Mouse (Mus musculus) lung, embryonic 16.5 days (tissue): ENCODE results near the gene Slc35f2. TPM values are rescaled to one million over a fixed set of nuclear protein-coding genes. Genes with fewer than 3 reads are reported as not detected.

Source experiments
- ATAC-seq: fragments of 200-750 bp; cut with Nextera tagmentation; 2 replicates; pipeline ENCODE4 v1.8.0; 2017; ENCODE audit warnings: low read depth, mild to moderate bottlenecking, moderate library complexity
- H3K27ac ChIP-seq: fragments of 300-500 bp; sonication (generic); 2 replicates; pipeline ENCODE4 v1.5.1; 2014; ENCODE audit warnings: mild to moderate bottlenecking, control low read depth, low read length
- H3K27me3 ChIP-seq: fragments of 300-500 bp; sonication (generic); 2 replicates; pipeline ENCODE4 v1.6.1; 2014; ENCODE audit warnings: low read depth, low read length, mixed read lengths; ENCODE audit not compliant: control insufficient read depth, insufficient read depth
- H3K36me3 ChIP-seq: fragments of 300-500 bp; sonication (generic); 2 replicates; pipeline ENCODE4 v1.6.1; 2014; ENCODE audit warnings: low read length; ENCODE audit not compliant: control insufficient read depth, insufficient read depth
- H3K4me1 ChIP-seq: fragments of 300-500 bp; sonication (generic); replicated peaks from 2 replicates; pipeline ENCODE4 v1.6.1; 2014; ENCODE audit warnings: low read length, mixed read lengths; ENCODE audit not compliant: control insufficient read depth, insufficient read depth
- H3K4me2 ChIP-seq: fragments of 300-500 bp; sonication (generic); 2 replicates; pipeline ENCODE4 v1.6.1; 2014; ENCODE audit warnings: low read depth, low read length, control low read depth
- H3K4me3 ChIP-seq: fragments of 300-500 bp; sonication (generic); 2 replicates; pipeline ENCODE4 v1.5.1; 2014; ENCODE audit warnings: mild to moderate bottlenecking, low read length, control low read depth
- H3K9ac ChIP-seq: fragments of 300-500 bp; sonication (generic); 2 replicates; pipeline ENCODE4 v1.6.1; 2014; ENCODE audit warnings: low read length, control low read depth
- H3K9me3 ChIP-seq: fragments of 300-500 bp; sonication (generic); 2 replicates; pipeline ENCODE4 v1.6.1; 2016; ENCODE audit warnings: low read length; ENCODE audit not compliant: control insufficient read depth
- WGBS: fragments of 180-500 bp; shearing (Covaris S2); extraction: QIAGEN DNeasy Blood & Tissue Kit; methylation state at CpG from one replicate; pipeline ENCODE4 v1.1.7; 2014; 5-methylcytosine and 5-hydroxymethylcytosine counted together
- polyA plus RNA-seq: library from polyadenylated mRNA; unstranded; fragments of >200 nt; fragmentation: Nextera tagmentation; extraction: Ambion mirVana; gene quantifications from 2 replicates; pipeline ENCODE4 v1.2.1, GENCODE M21; 2015

Slc35f2 gene
- polyA plus RNA-seq, 1 experiment from 2014 or later, result 5.8 TPM

GRCm38 (mm10) chr9:53806496-53807086, 35.3 kb downstream of the Slc35f2 start:
- WGBS, result 13% methylated on average over 7 of the region's 7 CpGs
- H3K27ac ChIP-seq, result no peak overlapping the region
- ATAC-seq, result no peak

GRCm38 (mm10) chr9:53813418-53813817, 42.1 kb downstream of the Slc35f2 start:
- H3K4me3 ChIP-seq, result no peak overlapping the region
- H3K36me3 ChIP-seq, result no peaks in the 10 kb centered on the region
- no peaks in the 10 kb centered on the region for H3K4me1 ChIP-seq
- H3K9me3 ChIP-seq, result no peaks in the 10 kb centered on the region
- no peaks in the 10 kb centered on the region for H3K27me3 ChIP-seq
- no peak overlapping the region for H3K27ac ChIP-seq
- ATAC-seq, result no peak
- no peak overlapping the region for H3K4me2 ChIP-seq
- WGBS, result 92% methylated on average over 6 of the region's 6 CpGs
- no peak overlapping the region for H3K9ac ChIP-seq

More at GRCm38 (mm10) chr9:53806496-53807086, 35.3 kb downstream of the Slc35f2 start:
- Histone ChIP-seq H3K27me3 (no peaks in the 10 kb centered on the region), H3K4me3 (no peak overlapping the region), H3K4me2 (no peak overlapping the region), H3K9ac (no peak overlapping the region), H3K4me1 (no peaks in the 10 kb centered on the region), H3K9me3 (no peaks in the 10 kb centered on the region), H3K36me3 (no peaks in the 10 kb centered on the region)

- WGBS, result 25% methylated on average over 4 of the region's 4 CpGs
- Histone ChIP-seq H3K4me1 (no peaks in the 10 kb centered on the region), H3K4me2 (no peak overlapping the region), H3K27me3 (no peaks in the 10 kb centered on the region), H3K27ac (no peak overlapping the region), H3K4me3 (no peak overlapping the region), H3K36me3 (no peaks in the 10 kb centered on the region), H3K9ac (no peak overlapping the region), H3K9me3 (no peaks in the 10 kb centered on the region)
- ATAC-seq, result no peak
Observed at GRCm38 (mm10) chr9:53818760-53819159, 47.4 kb downstream of the Slc35f2 start.

- Histone ChIP-seq H3K4me1 (peaks cover 2% of the 10 kb centered on the region), H3K9ac (no peak overlapping the region), H3K36me3 (no peaks in the 10 kb centered on the region), H3K4me2 (no peak overlapping the region), H3K27me3 (no peaks in the 10 kb centered on the region; the same call in 1 of the 2 replicates), H3K4me3 (no peak overlapping the region), H3K9me3 (no peaks in the 10 kb centered on the region), H3K27ac (no peak overlapping the region)
- WGBS, result 5% methylated on average over 9 of the region's 9 CpGs
- ATAC-seq, result no peak
Observed at GRCm38 (mm10) chr9:53825318-53825717, 54.0 kb downstream of the Slc35f2 start.

GRCm38 (mm10) chr9:53829081-53829865, 57.9 kb downstream of the Slc35f2 start:
- peak overlapping the region; percentile 68 for H3K9ac ChIP-seq
- H3K4me3 ChIP-seq, result peak overlapping the region; percentile 47
- H3K36me3 ChIP-seq, result no peaks in the 10 kb centered on the region
- ATAC-seq, result peak; percentile 34; the same call in 1 of the 2 replicates
- no peak overlapping the region for H3K27ac ChIP-seq
- 14% methylated on average over 14 of the region's 14 CpGs for WGBS
- H3K27me3 ChIP-seq, result no peaks in the 10 kb centered on the region; the same call in 1 of the 2 replicates
- H3K4me2 ChIP-seq, result peak overlapping the region; percentile 61
- peaks cover 2% of the 10 kb centered on the region for H3K4me1 ChIP-seq
- no peaks in the 10 kb centered on the region for H3K9me3 ChIP-seq

- Histone ChIP-seq H3K36me3 (no peaks in the 10 kb centered on the region), H3K4me2 (peak overlapping the region; percentile 61), H3K9ac (peak overlapping the region; percentile 68), H3K27ac (no peak overlapping the region), H3K9me3 (no peaks in the 10 kb centered on the region), H3K4me1 (peaks cover 2% of the 10 kb centered on the region), H3K4me3 (peak overlapping the region; percentile 47), H3K27me3 (no peaks in the 10 kb centered on the region; the same call in 1 of the 2 replicates)
- no peak for ATAC-seq
- WGBS, result 7% methylated on average over 2 of the region's 2 CpGs
Observed at GRCm38 (mm10) chr9:53829866-53830209, 58.5 kb downstream of the Slc35f2 start.

GRCm38 (mm10) chr9:53835039-53835438, 63.7 kb downstream of the Slc35f2 start:
- WGBS, result 41% methylated on average over 3 of the region's 3 CpGs
- Histone ChIP-seq H3K4me3 (no peak overlapping the region), H3K4me2 (no peak overlapping the region), H3K27me3 (no peaks in the 10 kb centered on the region), H3K9ac (no peak overlapping the region), H3K36me3 (no peaks in the 10 kb centered on the region), H3K27ac (no peak overlapping the region), H3K9me3 (no peaks in the 10 kb centered on the region), H3K4me1 (no peaks in the 10 kb centered on the region)
- no peak for ATAC-seq

GRCm38 (mm10) chr9:53835976-53836375, 64.6 kb downstream of the Slc35f2 start:
- H3K27ac ChIP-seq, result no peak overlapping the region
- H3K4me1 ChIP-seq, result no peaks in the 10 kb centered on the region
- H3K9ac ChIP-seq, result no peak overlapping the region
- no peaks in the 10 kb centered on the region for H3K9me3 ChIP-seq
- H3K36me3 ChIP-seq, result no peaks in the 10 kb centered on the region
- WGBS, result 61% methylated on average over 4 of the region's 4 CpGs
- no peaks in the 10 kb centered on the region for H3K27me3 ChIP-seq
- no peak for ATAC-seq
- H3K4me2 ChIP-seq, result no peak overlapping the region
- H3K4me3 ChIP-seq, result no peak overlapping the region

- H3K4me1 ChIP-seq, result no peaks in the 10 kb centered on the region
- no peak overlapping the region for H3K4me3 ChIP-seq
- H3K27ac ChIP-seq, result no peak overlapping the region
- WGBS, result 54% methylated on average over 8 of the region's 8 CpGs
- H3K36me3 ChIP-seq, result no peaks in the 10 kb centered on the region
- H3K4me2 ChIP-seq, result no peak overlapping the region
- H3K27me3 ChIP-seq, result no peaks in the 10 kb centered on the region
- no peak overlapping the region for H3K9ac ChIP-seq
- ATAC-seq, result no peak
- no peaks in the 10 kb centered on the region for H3K9me3 ChIP-seq
Observed at GRCm38 (mm10) chr9:53838816-53839215, 67.5 kb downstream of the Slc35f2 start.
